Mouse (Mus musculus): Measurements from ENCODE around the gene Gmppa.

The Gmppa gene

DNA sequence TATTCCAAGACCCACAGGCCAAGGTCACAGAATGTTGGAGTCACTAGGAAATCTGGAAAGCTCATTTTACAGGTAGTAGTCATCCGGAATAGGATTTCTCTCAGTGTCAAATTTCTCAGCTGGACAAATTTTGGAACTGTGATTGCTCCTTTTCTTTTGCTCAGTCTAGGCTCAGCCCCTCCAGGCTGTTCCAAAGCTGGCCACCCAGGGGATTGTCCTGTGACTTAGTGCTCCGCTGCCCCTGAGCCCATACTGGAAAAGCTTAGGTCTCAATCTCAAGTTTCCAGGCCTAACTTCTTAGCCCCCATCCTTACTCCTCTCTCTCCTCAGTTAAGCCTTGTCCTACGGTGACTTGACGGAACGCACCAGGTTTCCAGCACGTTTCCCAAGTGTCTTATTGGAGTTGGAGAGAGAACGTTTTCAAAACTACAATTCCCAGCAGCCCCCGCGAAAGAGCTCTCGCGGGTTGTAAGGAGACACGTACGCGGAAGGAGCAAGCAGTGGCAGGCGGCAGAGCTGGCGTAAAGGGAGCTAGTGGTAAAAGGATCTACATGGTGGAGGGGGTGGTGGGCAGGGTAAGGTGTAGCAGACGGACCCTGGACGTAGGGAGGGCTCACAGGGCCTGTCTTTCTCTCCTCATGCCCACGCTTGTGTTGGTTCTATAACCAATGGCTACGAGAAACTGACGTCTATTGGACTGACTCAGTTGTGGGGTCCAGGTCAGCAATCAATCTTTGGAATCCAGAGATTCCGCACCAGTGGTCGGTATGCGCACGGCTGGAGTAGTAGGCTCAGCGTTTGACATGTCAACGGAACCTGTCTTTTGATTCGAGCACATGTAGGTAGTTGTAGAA, at the start of gene Gmppa:
Gmppa (plus strand) TSS at position 456 of the 854 bp plus-strand sequence.
- no peaks in the 10 kb centered on the region for H3K27me3 ChIP-seq (ENCODE audit: control insufficient read depth, insufficient read depth, low read length, poor library complexity, severe bottlenecking)
- DNase-seq (ENCODE audit: low read depth, low spot score), result peak; percentile 70
- H3K36me3 ChIP-seq (ENCODE audit: control insufficient read depth, insufficient read depth, low read length, poor library complexity, severe bottlenecking), result 0 out of 2 replicates have a peak, but pooled peaks cover 2% of the 10 kb centered on the region

DNA sequence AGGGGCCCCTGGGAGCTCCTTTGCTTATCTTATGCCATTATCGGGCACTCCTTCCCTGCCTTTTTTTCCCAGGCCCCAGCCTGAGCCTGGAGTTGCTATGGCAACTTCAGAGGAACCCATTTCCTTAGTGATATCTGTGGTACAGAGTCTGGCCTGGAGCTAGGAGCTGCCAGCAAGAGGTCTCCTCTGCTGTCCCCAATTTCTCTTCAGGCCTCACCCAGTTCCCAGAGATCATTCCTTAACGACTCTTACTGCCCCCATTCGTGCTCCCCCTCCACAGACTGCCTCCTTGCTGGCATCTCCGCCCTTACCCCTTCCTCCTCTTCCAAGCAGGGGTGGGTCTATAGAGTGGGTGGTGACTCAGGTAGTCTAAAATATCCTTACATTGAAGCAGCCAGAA, 49.6 kb upstream of the Gmppa start:
- H3K27me3 ChIP-seq (ENCODE audit: control insufficient read depth, insufficient read depth, low read length, poor library complexity, severe bottlenecking), result no peaks in the 10 kb centered on the region; the same call in 1 of the 2 replicates
- no peaks in the 10 kb centered on the region for H3K36me3 ChIP-seq (ENCODE audit: control insufficient read depth, insufficient read depth, low read length, poor library complexity, severe bottlenecking)
- no peak for DNase-seq (ENCODE audit: low read depth, low spot score)

DNA sequence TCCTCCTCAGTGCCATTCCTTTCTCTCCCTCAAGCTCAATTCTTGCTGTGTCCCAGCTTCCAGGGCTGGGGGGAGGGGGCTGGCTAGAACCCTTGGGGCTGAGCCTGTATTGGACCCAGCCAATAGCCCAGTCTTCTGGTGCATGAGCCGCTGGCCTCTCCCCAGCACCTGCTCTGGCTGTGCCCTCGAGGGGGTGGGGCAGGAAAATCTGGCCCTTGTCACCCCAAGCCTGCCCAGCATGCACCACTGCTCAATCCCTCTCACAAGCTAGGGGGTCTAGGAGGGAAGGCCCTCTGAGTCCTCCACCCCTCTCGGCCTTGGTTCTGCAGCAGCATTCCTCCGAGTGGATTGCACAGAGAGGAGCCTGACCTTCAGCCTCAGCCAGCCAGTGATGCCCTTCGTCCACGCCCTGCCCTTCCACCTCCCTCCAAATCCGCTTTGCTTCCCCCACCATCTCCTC, 48.2 kb upstream of the Gmppa start:
- DNase-seq (ENCODE audit: low read depth, low spot score), result no peak
- Histone ChIP-seq H3K36me3 (ENCODE audit: control insufficient read depth, insufficient read depth, low read length, poor library complexity, severe bottlenecking) (no peaks in the 10 kb centered on the region), H3K27me3 (ENCODE audit: control insufficient read depth, insufficient read depth, low read length, poor library complexity, severe bottlenecking) (no peaks in the 10 kb centered on the region)

DNA sequence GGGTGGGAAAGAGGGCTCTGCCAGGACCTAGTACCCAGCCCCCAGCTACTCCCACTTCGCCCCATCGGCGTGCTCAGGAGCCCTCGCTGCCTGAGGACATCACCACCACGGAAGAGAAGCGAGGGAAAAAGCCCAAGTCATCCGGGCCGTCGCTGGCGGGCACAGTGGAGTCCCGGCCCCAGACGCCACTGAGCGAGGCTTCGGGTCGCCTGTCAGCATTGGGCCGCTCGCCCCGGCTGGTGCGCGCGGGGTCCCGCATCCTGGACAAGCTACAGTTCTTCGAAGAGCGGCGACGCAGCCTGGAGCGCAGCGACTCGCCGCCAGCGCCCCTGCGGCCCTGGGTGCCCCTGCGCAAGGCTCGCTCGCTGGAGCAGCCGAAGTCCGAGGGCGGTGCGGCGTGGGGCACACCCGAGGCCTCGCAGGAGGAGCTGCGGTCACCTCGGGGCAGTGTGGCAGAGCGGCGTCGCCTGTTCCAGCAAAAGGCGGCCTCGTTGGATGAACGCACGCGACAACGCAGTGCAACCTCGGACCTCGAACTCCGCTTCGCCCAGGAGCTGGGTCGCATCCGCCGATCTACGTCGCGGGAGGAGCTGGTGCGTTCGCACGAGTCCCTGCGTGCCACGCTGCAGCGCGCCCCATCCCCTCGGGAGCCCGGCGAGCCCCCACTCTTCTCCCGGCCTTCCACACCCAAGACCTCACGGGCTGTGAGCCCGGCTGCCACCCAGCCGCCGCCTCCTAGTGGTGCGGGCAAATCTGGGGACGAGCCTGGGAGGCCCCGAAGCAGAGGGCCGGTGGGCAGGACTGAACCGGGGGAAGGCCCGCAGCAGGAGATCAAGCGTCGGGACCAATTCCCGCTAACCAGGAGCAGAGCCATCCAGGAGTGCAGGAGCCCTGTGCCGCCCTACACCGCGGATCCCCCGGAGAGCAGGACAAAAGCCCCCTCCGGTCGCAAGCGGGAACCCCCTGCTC, 47.5 kb upstream of the Gmppa start:
- no peaks in the 10 kb centered on the region for H3K27me3 ChIP-seq (ENCODE audit: control insufficient read depth, insufficient read depth, low read length, poor library complexity, severe bottlenecking)
- no peak for DNase-seq (ENCODE audit: low read depth, low spot score)
- H3K36me3 ChIP-seq (ENCODE audit: control insufficient read depth, insufficient read depth, low read length, poor library complexity, severe bottlenecking), result no peaks in the 10 kb centered on the region

DNA sequence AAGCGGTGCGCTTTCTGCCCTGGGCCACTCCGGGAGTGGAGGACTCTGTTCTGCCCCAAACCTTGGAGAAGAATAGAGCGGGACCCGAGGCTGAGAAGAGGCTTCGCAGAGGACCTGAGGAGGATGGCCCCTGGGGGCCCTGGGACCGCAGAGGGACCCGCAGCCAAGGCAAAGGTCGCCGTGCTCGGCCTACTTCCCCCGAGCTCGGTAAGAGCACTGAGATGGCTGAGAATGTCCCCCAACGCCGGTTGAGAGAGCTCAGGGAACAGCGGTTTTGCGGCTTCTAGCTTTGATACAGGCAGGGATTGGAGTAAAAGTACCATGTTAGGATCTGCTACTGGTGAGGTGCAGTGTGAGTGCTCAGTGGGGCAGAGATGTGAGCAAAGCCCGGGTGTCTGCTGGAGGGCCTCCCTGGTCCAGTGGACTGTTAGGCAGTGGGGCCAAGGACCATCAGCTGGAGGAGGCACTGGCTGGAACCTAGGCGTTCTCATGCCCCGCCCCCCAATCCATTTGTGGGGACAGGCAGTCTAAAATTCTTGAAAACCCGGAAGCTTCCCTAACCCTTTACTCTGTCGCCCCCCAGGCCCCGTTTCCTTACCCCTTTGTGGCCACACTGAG, 46.7 kb upstream of the Gmppa start:
- no peak for DNase-seq (ENCODE audit: low read depth, low spot score)
- Histone ChIP-seq H3K27me3 (ENCODE audit: control insufficient read depth, insufficient read depth, low read length, poor library complexity, severe bottlenecking) (no peaks in the 10 kb centered on the region), H3K36me3 (ENCODE audit: control insufficient read depth, insufficient read depth, low read length, poor library complexity, severe bottlenecking) (no peaks in the 10 kb centered on the region)

DNA sequence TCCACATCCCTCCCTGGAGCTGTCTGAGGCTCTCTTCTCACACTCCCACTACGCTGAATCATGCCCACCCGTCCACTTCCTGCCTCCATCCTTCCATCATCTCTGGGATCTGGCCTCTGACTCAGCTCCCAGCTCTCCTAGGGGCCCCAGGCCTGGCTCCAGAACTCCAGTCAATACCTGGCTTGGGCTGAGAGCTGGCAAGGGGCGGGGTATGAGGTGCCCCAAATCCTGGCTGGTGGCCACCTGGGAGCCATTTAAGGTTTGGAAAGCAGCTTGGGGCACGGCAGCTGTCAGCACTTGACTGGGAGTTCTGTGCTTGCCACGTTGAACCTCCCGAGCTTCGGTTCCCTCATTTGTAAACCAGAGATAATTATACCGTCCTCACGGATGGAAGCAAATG, 42.6 kb upstream of the Gmppa start:
- Histone ChIP-seq H3K27me3 (ENCODE audit: control insufficient read depth, insufficient read depth, low read length, poor library complexity, severe bottlenecking) (no peaks in the 10 kb centered on the region), H3K36me3 (ENCODE audit: control insufficient read depth, insufficient read depth, low read length, poor library complexity, severe bottlenecking) (no peaks in the 10 kb centered on the region)
- no peak for DNase-seq (ENCODE audit: low read depth, low spot score)

DNA sequence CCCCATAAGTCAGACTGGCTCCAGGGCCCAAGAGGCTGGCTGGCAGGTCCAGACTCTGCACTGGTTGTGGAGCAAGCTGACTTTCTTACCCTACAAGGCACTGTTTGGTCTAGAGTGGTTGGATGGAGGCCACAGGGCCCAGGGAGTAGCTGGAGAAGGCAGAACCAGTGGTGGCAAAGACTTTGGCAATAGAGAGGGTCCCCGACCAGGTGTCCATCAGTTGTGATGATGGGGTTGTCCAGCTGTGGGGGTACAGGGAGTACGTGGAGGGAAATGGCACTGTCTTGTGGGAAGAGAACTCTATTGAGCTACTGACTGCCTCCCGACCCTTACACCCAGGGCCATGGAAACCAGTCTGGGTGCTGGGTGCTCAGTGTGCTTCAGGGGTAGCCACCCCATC, 41.9 kb upstream of the Gmppa start:
- H3K36me3 ChIP-seq (ENCODE audit: control insufficient read depth, insufficient read depth, low read length, poor library complexity, severe bottlenecking), result no peaks in the 10 kb centered on the region
- DNase-seq (ENCODE audit: low read depth, low spot score), result no peak
- H3K27me3 ChIP-seq (ENCODE audit: control insufficient read depth, insufficient read depth, low read length, poor library complexity, severe bottlenecking), result no peaks in the 10 kb centered on the region

DNA sequence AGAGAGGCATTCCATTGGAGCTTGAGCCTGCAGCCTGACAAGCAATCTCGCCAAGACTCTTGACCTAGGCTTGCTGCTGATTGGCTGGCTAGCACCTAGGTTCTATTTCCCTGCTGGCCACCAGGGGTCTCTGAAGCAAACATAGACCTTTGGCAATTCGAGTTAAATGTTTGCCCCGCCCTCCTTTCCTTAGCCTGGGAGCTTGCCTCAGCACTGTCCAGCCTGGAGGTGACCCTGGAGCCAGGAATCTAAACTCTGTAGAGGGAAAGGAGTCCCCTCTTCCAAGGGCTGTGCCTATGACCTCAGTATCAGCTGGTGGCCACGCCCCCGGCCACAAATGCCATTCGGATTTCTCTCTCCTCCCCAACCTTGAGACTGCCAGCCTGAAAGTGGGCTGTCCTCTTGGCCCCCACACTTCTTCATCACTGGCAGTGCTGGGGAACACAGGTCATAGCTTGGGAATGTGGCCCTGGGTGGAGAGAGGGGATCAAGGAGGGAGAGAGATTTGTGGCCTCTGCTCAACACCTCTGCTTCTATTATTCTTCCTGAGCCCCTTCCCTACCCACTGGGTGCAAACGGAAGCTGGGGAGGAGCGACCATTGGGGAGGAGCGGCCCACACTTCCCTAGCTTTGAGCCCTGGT, 36.8 kb upstream of the Gmppa start:
- no peaks in the 10 kb centered on the region for H3K27me3 ChIP-seq (ENCODE audit: control insufficient read depth, insufficient read depth, low read length, poor library complexity, severe bottlenecking)
- no peaks in the 10 kb centered on the region for H3K36me3 ChIP-seq (ENCODE audit: control insufficient read depth, insufficient read depth, low read length, poor library complexity, severe bottlenecking)
- peak; percentile 52 for DNase-seq (ENCODE audit: low read depth, low spot score)

DNA sequence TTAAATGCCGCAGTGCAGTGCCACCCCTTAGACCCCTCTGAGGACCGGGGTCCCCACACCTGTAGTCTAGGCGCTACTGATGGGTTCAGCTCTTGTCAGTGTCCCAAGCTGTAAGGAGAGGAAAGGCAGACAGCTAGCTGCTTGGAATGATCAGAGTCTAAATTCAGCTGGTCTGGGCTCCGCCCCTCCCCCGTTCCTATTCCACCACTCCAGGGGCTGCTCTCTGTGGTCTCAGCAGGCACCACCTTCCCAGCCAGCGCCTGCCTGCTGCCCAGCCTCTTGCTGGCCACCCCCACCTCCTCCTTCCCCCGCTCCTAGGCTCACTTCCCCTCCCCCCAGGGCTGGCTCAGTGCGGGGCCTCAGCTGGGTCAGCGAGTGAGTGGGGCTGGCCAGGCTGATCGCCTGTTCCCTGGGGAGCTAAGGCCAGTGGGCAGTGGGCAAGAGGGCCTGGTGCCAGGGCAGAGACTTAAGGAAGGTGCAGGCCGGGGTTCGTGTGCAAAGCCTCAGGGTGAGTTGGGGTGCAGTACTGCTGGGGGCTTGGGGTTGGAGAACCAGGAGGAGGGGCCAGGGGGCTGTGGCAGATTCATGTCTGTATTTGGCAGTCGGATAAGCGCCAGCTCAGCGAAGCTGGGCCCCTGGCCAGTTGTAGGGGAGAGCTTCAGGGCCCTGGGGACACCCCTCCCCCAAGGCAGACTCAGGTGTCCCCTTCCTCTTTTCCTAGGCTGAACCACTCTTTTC, 35.8 kb upstream of the Gmppa start:
- Histone ChIP-seq H3K27me3 (ENCODE audit: control insufficient read depth, insufficient read depth, low read length, poor library complexity, severe bottlenecking) (no peaks in the 10 kb centered on the region), H3K36me3 (ENCODE audit: control insufficient read depth, insufficient read depth, low read length, poor library complexity, severe bottlenecking) (no peaks in the 10 kb centered on the region)
- DNase-seq (ENCODE audit: low read depth, low spot score), result no peak

DNA sequence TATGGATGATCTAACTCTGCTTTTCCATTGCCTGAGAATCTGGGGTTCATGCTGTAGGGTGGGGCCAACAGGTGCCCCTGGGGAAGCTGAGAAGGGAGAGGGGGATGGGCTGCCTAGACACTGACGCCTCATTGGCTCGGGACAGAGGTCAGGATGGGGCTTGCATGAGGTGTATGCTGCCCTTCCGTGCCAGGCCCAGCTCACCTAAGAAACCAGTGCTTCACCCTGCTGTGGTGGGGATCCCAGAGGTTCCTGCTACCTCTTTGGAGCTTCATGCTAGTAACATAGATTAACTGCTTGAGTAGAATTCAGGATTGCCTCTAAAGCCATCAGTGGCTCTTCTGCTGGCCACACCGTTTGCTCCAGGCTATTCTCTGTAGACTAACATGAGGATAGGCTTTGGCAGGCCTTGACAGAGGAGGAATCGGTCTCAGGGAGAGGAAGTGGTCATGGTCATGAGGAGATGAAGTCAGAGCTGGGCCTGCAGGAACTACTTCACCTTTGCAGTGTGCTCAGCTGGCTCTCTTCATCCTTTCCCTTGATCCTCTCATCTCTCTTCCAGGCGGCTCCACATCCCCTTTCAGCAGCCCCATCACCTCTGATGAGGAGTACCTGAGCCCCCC, 35.1 kb upstream of the Gmppa start:
- no peaks in the 10 kb centered on the region for H3K27me3 ChIP-seq (ENCODE audit: control insufficient read depth, insufficient read depth, low read length, poor library complexity, severe bottlenecking)
- DNase-seq (ENCODE audit: low read depth, low spot score), result no peak
- H3K36me3 ChIP-seq (ENCODE audit: control insufficient read depth, insufficient read depth, low read length, poor library complexity, severe bottlenecking), result no peaks in the 10 kb centered on the region

DNA sequence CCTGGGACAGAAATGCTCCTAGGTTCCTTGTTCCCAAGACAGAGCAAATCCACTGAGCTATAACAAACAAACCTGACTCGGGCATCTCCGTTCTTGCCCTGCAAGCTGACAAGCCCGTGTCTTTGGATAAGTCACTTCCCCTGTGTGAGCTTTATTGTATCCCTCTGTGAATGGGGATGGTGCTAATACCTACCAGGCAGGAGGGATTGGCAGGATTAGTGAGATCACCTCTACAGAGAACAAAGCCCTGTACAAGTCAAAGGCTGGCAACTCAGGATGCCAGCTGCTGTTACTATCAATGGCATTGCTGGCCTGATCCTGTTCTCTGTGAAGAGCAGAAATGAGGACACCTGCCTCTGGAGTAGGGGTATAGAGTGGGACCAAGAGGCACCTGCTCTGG, 30.2 kb upstream of the Gmppa start:
- Histone ChIP-seq H3K27me3 (ENCODE audit: control insufficient read depth, insufficient read depth, low read length, poor library complexity, severe bottlenecking) (no peaks in the 10 kb centered on the region), H3K36me3 (ENCODE audit: control insufficient read depth, insufficient read depth, low read length, poor library complexity, severe bottlenecking) (no peaks in the 10 kb centered on the region)
- DNase-seq (ENCODE audit: low read depth, low spot score), result no peak

DNA sequence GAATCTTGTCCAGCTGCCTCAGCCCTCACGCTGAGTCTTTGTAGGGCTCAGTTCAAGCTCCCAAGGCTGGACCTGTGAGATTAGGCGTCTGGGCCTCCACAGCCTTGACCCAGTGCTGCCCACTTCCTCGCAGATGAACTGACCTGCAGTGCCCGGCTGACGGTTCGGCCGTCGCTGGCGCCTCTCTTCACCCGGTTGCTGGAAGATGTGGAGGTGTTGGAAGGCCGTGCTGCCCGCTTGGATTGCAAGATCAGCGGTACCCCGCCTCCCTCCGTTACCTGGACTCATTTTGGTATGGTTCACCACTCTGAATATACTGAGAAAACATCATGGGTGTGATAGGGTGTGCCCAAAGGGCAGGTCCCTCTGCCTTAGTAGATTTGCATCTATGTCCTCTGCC, 29.6 kb upstream of the Gmppa start:
- DNase-seq (ENCODE audit: low read depth, low spot score), result no peak
- Histone ChIP-seq H3K36me3 (ENCODE audit: control insufficient read depth, insufficient read depth, low read length, poor library complexity, severe bottlenecking) (no peaks in the 10 kb centered on the region), H3K27me3 (ENCODE audit: control insufficient read depth, insufficient read depth, low read length, poor library complexity, severe bottlenecking) (no peaks in the 10 kb centered on the region)

DNA sequence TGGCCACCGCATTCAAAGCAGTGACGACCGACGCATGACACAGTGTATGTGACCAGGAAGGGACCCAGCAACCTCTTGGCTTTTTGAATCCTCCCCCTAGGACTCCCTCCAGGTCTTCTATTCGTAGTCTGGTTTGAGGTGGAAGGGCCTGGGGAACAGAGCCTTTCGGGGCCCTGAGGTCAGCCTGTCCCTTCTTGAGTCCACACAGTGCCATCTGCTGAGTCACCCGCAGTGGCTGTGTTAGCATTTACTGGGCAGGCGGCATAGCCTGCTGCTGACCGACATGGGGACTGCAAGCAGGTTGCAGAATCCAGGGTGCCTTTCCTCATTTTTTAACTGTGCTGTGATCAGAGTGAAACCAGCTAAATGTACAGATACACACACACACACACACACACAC, 28.7 kb upstream of the Gmppa start:
- no peaks in the 10 kb centered on the region for H3K27me3 ChIP-seq (ENCODE audit: control insufficient read depth, insufficient read depth, low read length, poor library complexity, severe bottlenecking)
- no peaks in the 10 kb centered on the region for H3K36me3 ChIP-seq (ENCODE audit: control insufficient read depth, insufficient read depth, low read length, poor library complexity, severe bottlenecking)
- no peak for DNase-seq (ENCODE audit: low read depth, low spot score)
